Mouse (Mus musculus) thymus, adult 2 months (tissue): ENCODE data around the gene Evx2.

Source experiments
- CTCF ChIP-seq: fragments of 200-500 bp; IDR thresholded peaks from 2 replicates; pipeline ENCODE4 v1.5.1; 2012; ENCODE audit warnings: mild to moderate bottlenecking, control low read depth, low read length, moderate library complexity, borderline replicate concordance; ENCODE audit not compliant: control insufficient read depth, poor library complexity, insufficient read depth; ENCODE audit errors: extremely low read depth
- POLR2A ChIP-seq: fragments of 200-500 bp; IDR thresholded peaks from 2 replicates; pipeline ENCODE4 v1.6.1; 2012; ENCODE audit warnings: mild to moderate bottlenecking, low read length, control low read depth, moderate library complexity; ENCODE audit not compliant: control insufficient read depth, poor library complexity, insufficient read depth; ENCODE audit errors: extremely low read depth

- no peak for TF ChIP-seq POLR2A
- TF ChIP-seq CTCF: no peak
These were observed 12.5 kb upstream of the Evx2 start for GRCm38 (mm10) chr2:74671847-74672246.
